Mouse (Mus musculus): Measurements from ENCODE around the gene Large2. TPM values are rescaled to one million over a fixed set of nuclear protein-coding genes. Genes with fewer than 3 reads are reported as not detected.

Gene Large2
- 1.7 and 2.0 TPM in 2 replicates for polyA plus RNA-seq (2015; fragmentation: Nextera tagmentation; extraction: Ambion mirVana)

DNA sequence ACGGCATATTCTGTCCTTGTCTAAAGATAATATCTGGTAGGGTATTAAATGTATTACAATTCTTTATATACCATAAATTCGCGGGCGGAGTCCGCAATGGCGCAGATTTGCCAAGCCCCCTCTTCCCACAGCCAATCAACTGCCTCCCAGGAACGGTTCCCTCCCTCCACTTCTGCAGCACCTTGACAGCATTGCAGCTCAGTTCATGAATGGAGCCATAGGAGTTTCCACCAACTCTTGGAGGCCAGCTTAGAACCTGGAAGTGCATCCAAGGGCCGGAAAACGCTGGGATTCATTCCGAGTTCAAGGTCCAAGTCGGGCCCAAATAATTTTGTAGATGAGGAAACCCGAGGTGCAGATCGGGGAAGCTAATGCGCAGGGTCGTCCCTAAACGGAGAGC, at the start of gene Large2, which contains the start of gene Pex16:
Gene Large2 (minus strand): TSS at position 356 of the 400 bp plus-strand sequence.
Gene Pex16 (plus strand): TSS at position 163 of the 400 bp plus-strand sequence.
- 3% methylated on average over 16 of the region's 16 CpGs for WGBS
- H3K9me3 ChIP-seq (replicated peaks; ENCODE audit: control insufficient read depth, low read length): no peaks in the 10 kb centered on the region
- peaks cover 20% of the 10 kb centered on the region for H3K4me1 ChIP-seq (ENCODE audit: control insufficient read depth, insufficient read depth, low read length)
- H3K27ac ChIP-seq (ENCODE audit: low read length): peak within 1 kb of the TSS; percentile 73
- H3K4me2 ChIP-seq (ENCODE audit: low read depth, low read length): peak within 1 kb of the TSS; percentile 94
- ATAC-seq (replicated peaks; ENCODE audit: extremely low read depth, insufficient read depth, low FRiP score): no peak
- peaks cover 27% of the 10 kb centered on the region for H3K27me3 ChIP-seq (ENCODE audit: control insufficient read depth, insufficient read depth, low read length)
- H3K36me3 ChIP-seq (ENCODE audit: control insufficient read depth, insufficient read depth): peaks cover 7% of the 10 kb centered on the region; the same call in 1 of the 2 replicates
- H3K4me3 ChIP-seq (ENCODE audit: low read length): peak within 1 kb of the TSS; percentile 96
- H3K9ac ChIP-seq (ENCODE audit: low read length): peak within 1 kb of the TSS; percentile 89

DNA sequence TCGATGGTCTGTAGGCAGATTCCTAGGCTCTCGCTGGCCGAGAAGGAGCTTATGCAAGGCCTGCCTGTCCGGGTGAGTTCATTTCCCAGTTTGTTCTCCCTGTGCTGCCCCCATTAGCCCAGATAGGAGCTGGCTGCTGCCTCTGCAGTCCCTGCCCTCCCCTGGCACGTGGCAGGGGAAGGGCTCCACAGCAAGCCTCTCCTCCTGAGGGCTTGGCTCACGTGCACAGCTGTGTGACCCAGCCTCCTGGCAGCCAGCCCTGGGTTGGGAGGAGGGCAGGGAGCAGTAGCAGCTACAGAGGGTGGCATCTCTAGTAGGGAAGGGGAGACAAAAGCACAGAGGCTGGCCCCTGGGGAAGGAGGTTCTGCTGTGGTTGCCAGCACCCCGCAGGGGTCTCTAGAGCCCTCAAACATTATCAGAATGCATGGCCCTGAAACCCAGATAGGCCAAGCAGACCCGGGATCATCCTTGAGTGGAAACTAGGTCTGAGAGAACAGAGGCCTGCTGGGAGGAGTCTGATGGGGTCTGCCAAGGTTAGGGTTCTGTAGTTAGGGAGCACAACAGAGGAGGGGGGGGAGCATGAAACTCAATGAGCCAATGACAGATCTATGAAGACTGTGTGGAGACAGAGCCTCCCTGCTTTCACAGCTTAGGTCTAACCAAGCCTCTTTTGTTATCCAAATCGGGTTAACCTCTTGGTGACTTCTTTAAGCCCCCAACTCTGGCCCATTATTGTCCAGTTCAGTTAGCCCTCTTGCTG, 49.2 kb upstream of the Large2 start:
- peaks cover 57% of the 10 kb centered on the region for H3K4me1 ChIP-seq (ENCODE audit: control insufficient read depth, insufficient read depth, low read length)
- peaks cover 33% of the 10 kb centered on the region for H3K36me3 ChIP-seq (ENCODE audit: control insufficient read depth, insufficient read depth)
- 56% methylated on average over 9 of the region's 9 CpGs for WGBS
- peak; percentile 85 for ATAC-seq (replicated peaks; ENCODE audit: extremely low read depth, insufficient read depth, low FRiP score)
- H3K27ac ChIP-seq (ENCODE audit: low read length): peak overlapping the region; percentile 91
- H3K4me3 ChIP-seq (ENCODE audit: low read length): no peak overlapping the region
- peak overlapping the region; percentile 57 for H3K9ac ChIP-seq (ENCODE audit: low read length)
- H3K27me3 ChIP-seq (ENCODE audit: control insufficient read depth, insufficient read depth, low read length): no peaks in the 10 kb centered on the region
- no peak overlapping the region for H3K4me2 ChIP-seq (ENCODE audit: low read depth, low read length)
- H3K9me3 ChIP-seq (replicated peaks; ENCODE audit: control insufficient read depth, low read length): no peaks in the 10 kb centered on the region

DNA sequence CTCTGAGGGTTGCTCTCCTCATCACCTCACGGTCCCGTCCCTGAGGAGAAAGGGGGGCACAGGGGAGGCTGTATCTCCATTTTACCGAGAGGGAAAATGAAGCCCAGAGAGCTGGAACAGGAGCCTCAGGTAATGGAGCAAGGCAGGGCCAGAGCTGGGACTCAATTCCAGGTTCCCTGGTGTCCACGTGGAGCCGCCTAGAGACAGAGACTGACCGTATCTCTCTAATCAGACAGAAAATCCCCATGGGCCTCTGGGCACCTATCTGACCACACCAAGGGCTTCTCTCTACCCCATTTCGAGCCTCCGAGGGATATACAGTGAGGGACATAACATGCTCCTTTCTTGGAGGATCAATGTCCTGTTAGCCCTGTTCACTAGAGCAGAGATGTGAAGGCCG, 48.5 kb upstream of the Large2 start:
- no peaks in the 10 kb centered on the region for H3K27me3 ChIP-seq (ENCODE audit: control insufficient read depth, insufficient read depth, low read length)
- no peak overlapping the region for H3K4me2 ChIP-seq (ENCODE audit: low read depth, low read length)
- H3K9me3 ChIP-seq (replicated peaks; ENCODE audit: control insufficient read depth, low read length): no peaks in the 10 kb centered on the region
- H3K9ac ChIP-seq (ENCODE audit: low read length): peak overlapping the region; percentile 57
- no peak overlapping the region for H3K4me3 ChIP-seq (ENCODE audit: low read length)
- peaks cover 38% of the 10 kb centered on the region for H3K36me3 ChIP-seq (ENCODE audit: control insufficient read depth, insufficient read depth)
- WGBS: 83% methylated on average over 9 of the region's 9 CpGs
- ATAC-seq (replicated peaks; ENCODE audit: extremely low read depth, insufficient read depth, low FRiP score): no peak
- peaks cover 49% of the 10 kb centered on the region for H3K4me1 ChIP-seq (ENCODE audit: control insufficient read depth, insufficient read depth, low read length)
- H3K27ac ChIP-seq (ENCODE audit: low read length): peak overlapping the region; percentile 91

DNA sequence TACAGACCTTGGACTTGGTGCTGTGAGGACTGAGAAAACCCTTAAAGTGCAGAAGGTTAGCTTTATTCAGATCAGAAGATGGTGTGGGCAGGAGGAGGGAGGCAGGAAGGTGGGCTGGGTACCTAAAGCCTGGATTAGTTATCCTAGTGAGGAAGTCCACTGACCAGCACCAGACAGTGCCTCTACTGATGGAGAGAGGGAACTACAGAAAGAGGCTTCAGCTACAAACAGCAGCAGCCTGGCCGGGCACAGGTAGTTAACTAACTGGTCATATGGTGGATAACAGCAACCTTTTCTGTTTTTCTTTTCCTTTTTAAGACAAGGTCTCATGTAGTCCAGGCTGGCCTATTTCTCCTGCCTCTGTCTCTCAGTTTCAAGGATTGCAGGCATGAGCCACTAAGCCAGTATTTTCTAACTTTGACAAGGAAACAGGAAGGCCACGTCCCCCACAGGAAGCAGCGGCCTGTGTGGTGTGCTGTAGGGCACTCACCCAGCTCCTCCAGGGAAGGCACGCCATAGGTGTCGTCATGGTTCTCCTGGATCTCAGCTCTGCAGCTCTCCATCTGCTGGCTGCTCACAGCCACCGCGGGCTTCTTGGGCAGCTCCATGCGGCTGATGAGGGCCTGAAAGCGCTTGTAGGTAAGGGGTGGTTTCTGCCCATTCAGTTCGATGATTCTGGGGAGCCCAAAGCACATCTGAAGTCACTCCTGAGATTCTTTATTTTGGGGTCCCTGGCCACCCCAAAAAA, 47.9 kb upstream of the Large2 start:
- Histone ChIP-seq H3K4me2 (ENCODE audit: low read depth, low read length) (no peak overlapping the region), H3K4me1 (ENCODE audit: control insufficient read depth, insufficient read depth, low read length) (peaks cover 44% of the 10 kb centered on the region), H3K36me3 (ENCODE audit: control insufficient read depth, insufficient read depth) (peaks cover 41% of the 10 kb centered on the region), H3K9me3 (replicated peaks; ENCODE audit: control insufficient read depth, low read length) (no peaks in the 10 kb centered on the region), H3K27me3 (ENCODE audit: control insufficient read depth, insufficient read depth, low read length) (no peaks in the 10 kb centered on the region), H3K9ac (ENCODE audit: low read length) (no peak overlapping the region), H3K27ac (ENCODE audit: low read length) (peak overlapping the region; percentile 91), H3K4me3 (ENCODE audit: low read length) (no peak overlapping the region)
- no peak for ATAC-seq (replicated peaks; ENCODE audit: extremely low read depth, insufficient read depth, low FRiP score)
- WGBS: 54% methylated on average over 10 of the region's 10 CpGs

DNA sequence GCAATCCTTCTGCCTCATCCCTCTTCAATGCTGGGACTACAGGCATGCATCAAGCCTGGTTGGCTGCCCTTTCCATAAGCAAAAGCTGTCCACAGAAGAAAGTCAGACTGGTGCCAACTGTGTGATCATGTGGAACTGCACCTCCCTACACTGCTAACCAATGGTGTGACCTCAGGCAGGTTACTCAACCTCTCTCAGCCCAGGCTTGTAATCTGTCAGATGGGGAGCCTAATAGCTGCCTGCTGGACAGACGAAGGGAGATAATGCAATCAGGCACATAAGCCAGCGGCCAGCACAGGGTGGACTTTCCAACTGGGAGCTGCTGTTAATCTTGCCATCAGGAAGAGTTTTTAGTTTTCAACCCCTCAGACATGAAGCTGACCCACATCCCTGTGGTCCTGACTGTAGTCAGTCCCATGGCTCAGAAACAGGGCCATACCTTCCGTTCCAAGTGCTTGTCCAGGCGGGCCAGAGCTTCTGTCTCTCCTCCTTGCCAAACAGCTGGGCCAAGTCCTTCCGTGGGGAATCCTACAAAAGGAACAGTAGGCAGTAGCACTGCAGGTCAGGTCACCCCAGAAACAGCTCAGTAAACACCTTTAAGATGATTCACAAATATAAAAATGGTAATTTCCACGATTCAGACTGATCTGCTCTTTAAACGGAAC, 47.2 kb upstream of the Large2 start:
- WGBS: 86% methylated on average over 7 of the region's 7 CpGs

GRCm38 (mm10) chr2:92411705-92412104, 37.0 kb upstream of the Large2 start:
- Histone ChIP-seq H3K9ac (ENCODE audit: low read length) (no peak overlapping the region), H3K36me3 (ENCODE audit: control insufficient read depth, insufficient read depth) (peaks cover 68% of the 10 kb centered on the region), H3K4me3 (ENCODE audit: low read length) (no peak overlapping the region), H3K4me2 (ENCODE audit: low read depth, low read length) (no peak overlapping the region), H3K4me1 (ENCODE audit: control insufficient read depth, insufficient read depth, low read length) (no peaks in the 10 kb centered on the region), H3K9me3 (replicated peaks; ENCODE audit: control insufficient read depth, low read length) (no peaks in the 10 kb centered on the region), H3K27ac (ENCODE audit: low read length) (no peak overlapping the region), H3K27me3 (ENCODE audit: control insufficient read depth, insufficient read depth, low read length) (no peaks in the 10 kb centered on the region)
- no peak for ATAC-seq (replicated peaks; ENCODE audit: extremely low read depth, insufficient read depth, low FRiP score)
- 84% methylated on average over 10 of the region's 10 CpGs for WGBS

More for the DNA sequence above, 47.2 kb upstream of the Large2 start:
- H3K27ac ChIP-seq (ENCODE audit: low read length): no peak overlapping the region
- no peaks in the 10 kb centered on the region for H3K27me3 ChIP-seq (ENCODE audit: control insufficient read depth, insufficient read depth, low read length)
- H3K9me3 ChIP-seq (replicated peaks; ENCODE audit: control insufficient read depth, low read length): no peaks in the 10 kb centered on the region
- no peak overlapping the region for H3K9ac ChIP-seq (ENCODE audit: low read length)
- no peak overlapping the region for H3K4me3 ChIP-seq (ENCODE audit: low read length)
- H3K4me1 ChIP-seq (ENCODE audit: control insufficient read depth, insufficient read depth, low read length): peaks cover 37% of the 10 kb centered on the region
- ATAC-seq (replicated peaks; ENCODE audit: extremely low read depth, insufficient read depth, low FRiP score): no peak
- H3K36me3 ChIP-seq (ENCODE audit: control insufficient read depth, insufficient read depth): peaks cover 47% of the 10 kb centered on the region
- no peak overlapping the region for H3K4me2 ChIP-seq (ENCODE audit: low read depth, low read length)

DNA sequence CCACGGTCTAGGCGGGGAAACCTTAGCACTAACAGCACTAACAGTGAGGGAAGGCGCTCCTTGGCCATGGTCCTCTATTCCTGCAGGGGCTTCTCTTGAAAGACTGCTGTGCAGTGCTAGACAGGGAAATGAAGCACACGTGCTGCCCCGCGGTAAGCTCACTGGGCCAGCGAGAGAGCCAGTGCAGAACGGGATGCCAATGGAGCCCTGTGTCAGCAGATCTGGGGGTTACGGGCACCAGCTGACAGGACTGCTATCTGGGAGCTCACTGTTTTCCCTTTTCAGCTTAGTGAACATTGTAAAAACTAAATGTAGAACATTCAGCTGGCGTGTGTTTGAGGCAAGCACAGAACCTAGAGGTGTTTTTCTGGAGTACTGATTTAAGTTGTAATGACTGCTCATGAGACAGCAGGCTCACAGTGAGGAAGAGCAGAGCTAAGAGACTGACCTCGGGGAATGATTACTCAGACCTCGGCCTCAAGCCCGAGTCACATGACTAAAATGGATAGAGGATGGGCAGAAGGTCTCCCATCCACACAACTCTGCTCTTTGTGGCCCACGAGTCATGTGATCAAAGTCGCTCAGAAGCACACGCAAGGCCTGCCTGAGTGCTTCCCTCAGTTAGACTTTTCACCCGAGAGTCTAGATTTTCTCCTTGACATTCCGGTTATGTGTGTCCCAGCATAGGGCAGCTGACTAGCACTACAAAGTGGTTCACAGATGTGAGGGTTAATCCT, 33.8 kb upstream of the Large2 start:
- no peaks in the 10 kb centered on the region for H3K9me3 ChIP-seq (replicated peaks; ENCODE audit: control insufficient read depth, low read length)
- WGBS: 85% methylated on average over 18 of the region's 18 CpGs
- no peak overlapping the region for H3K4me2 ChIP-seq (ENCODE audit: low read depth, low read length)
- no peak for ATAC-seq (replicated peaks; ENCODE audit: extremely low read depth, insufficient read depth, low FRiP score)
- no peak overlapping the region for H3K9ac ChIP-seq (ENCODE audit: low read length)
- H3K4me3 ChIP-seq (ENCODE audit: low read length): no peak overlapping the region
- no peaks in the 10 kb centered on the region for H3K4me1 ChIP-seq (ENCODE audit: control insufficient read depth, insufficient read depth, low read length)
- no peak overlapping the region for H3K27ac ChIP-seq (ENCODE audit: low read length)
- peaks cover 58% of the 10 kb centered on the region for H3K36me3 ChIP-seq (ENCODE audit: control insufficient read depth, insufficient read depth)
- no peaks in the 10 kb centered on the region for H3K27me3 ChIP-seq (ENCODE audit: control insufficient read depth, insufficient read depth, low read length)

GRCm38 (mm10) chr2:92405687-92406086, 31.0 kb upstream of the Large2 start:
- H3K4me2 ChIP-seq (ENCODE audit: low read depth, low read length): no peak overlapping the region
- H3K36me3 ChIP-seq (ENCODE audit: control insufficient read depth, insufficient read depth): peaks cover 37% of the 10 kb centered on the region
- no peak overlapping the region for H3K9ac ChIP-seq (ENCODE audit: low read length)
- H3K27me3 ChIP-seq (ENCODE audit: control insufficient read depth, insufficient read depth, low read length): no peaks in the 10 kb centered on the region
- H3K27ac ChIP-seq (ENCODE audit: low read length): no peak overlapping the region
- no peaks in the 10 kb centered on the region for H3K9me3 ChIP-seq (replicated peaks; ENCODE audit: control insufficient read depth, low read length)
- no peak overlapping the region for H3K4me3 ChIP-seq (ENCODE audit: low read length)
- 0 out of 2 replicates have a peak, but pooled peaks cover 2% of the 10 kb centered on the region for H3K4me1 ChIP-seq (ENCODE audit: control insufficient read depth, insufficient read depth, low read length)
- 88% methylated on average over 7 of the region's 7 CpGs for WGBS
- ATAC-seq (replicated peaks; ENCODE audit: extremely low read depth, insufficient read depth, low FRiP score): no peak

All from heart, embryonic 16.5 days (tissue).